Mouse (Mus musculus) CH12.LX (cell line): ENCODE measurements at regions not wholly inside any gene's neighbourhood (a gene's known extent, or its start where the extent isn't known, plus 50 kb on each side); places are given as distances from the start of the nearest gene placed in this dataset.

Experiments used
- CTCF ChIP-seq, 2 experiments: IDR thresholded peaks in 1 of 2; conservative IDR thresholded peaks in 1 of 2; 2 replicates each; pipeline ENCODE4 v1.5.1; 2011 to 2012; ENCODE audit warnings: low read depth in 2 of 2, low read length in 2 of 2, improper control_type of control experiment in 1 of 2, inconsistent platforms in 1 of 2, mild to moderate bottlenecking in 1 of 2, moderate library complexity in 1 of 2
- ELF1 ChIP-seq: IDR thresholded peaks from 2 replicates; pipeline ENCODE4 v1.6.1; 2014; ENCODE audit warnings: low read depth, mild to moderate bottlenecking, inconsistent platforms, low read length, improper control_type of control experiment
- EP300 ChIP-seq: IDR thresholded peaks from 2 replicates; pipeline ENCODE4 v1.6.1; 2011; ENCODE audit warnings: low read length, improper control_type of control experiment
- GABPA ChIP-seq: IDR thresholded peaks from 2 replicates; pipeline ENCODE4 v1.6.1; 2012; ENCODE audit warnings: low read depth, low read length, improper control_type of control experiment, inconsistent platforms; ENCODE audit not compliant: insufficient replicate concordance
- HCFC1 ChIP-seq: IDR thresholded peaks from 2 replicates; pipeline ENCODE4 v1.6.1; 2012; ENCODE audit warnings: low read depth, mild to moderate bottlenecking, inconsistent platforms, low read length, improper control_type of control experiment
- KAT2A ChIP-seq: IDR thresholded peaks from 2 replicates; pipeline ENCODE4 v1.6.1; 2012; ENCODE audit warnings: low read length, improper control_type of control experiment, inconsistent platforms; ENCODE audit not compliant: insufficient replicate concordance
- POLR2A ChIP-seq: IDR thresholded peaks from 2 replicates; pipeline ENCODE4 v1.6.1; 2011; ENCODE audit warnings: low read depth, mild to moderate bottlenecking, improper control_type of control experiment, low read length
- RAD21 ChIP-seq: IDR thresholded peaks from 2 replicates; pipeline ENCODE4 v1.6.1; 2011; ENCODE audit warnings: low read depth, mild to moderate bottlenecking, low read length, improper control_type of control experiment, moderate library complexity
- RCOR1 ChIP-seq: conservative IDR thresholded peaks from 2 replicates; pipeline ENCODE4 v1.6.1; 2012; ENCODE audit warnings: low read depth, mild to moderate bottlenecking, inconsistent platforms, low read length, improper control_type of control experiment
- SMC3 ChIP-seq: IDR thresholded peaks from 2 replicates; pipeline ENCODE4 v1.6.1; 2011; ENCODE audit warnings: low read depth, low read length, improper control_type of control experiment
- ZMIZ1 ChIP-seq: IDR thresholded peaks from 2 replicates; pipeline ENCODE4 v1.6.1; 2012; ENCODE audit warnings: low read depth, mild to moderate bottlenecking, inconsistent platforms, low read length, improper control_type of control experiment
- ZNF384 ChIP-seq: IDR thresholded peaks from 2 replicates; pipeline ENCODE4 v1.6.1; 2012; ENCODE audit warnings: low read depth, low read length, improper control_type of control experiment, inconsistent platforms

- no peak for TF ChIP-seq CTCF (conservative IDR thresholded peaks at IDR 0.05 in 1 of 2, IDR thresholded peaks at IDR 0.05 in 1 of 2; ENCODE audit: low read depth in 2 of 2, low read length in 2 of 2)
- no peak for TF ChIP-seq EP300
- TF ChIP-seq RCOR1, result no peak
- TF ChIP-seq ELF1, result no peak
- no peak for TF ChIP-seq SMC3
- TF ChIP-seq ZMIZ1, result no peak
- no peak for TF ChIP-seq HCFC1
- no peak for TF ChIP-seq ZNF384
- no peak for TF ChIP-seq POLR2A
- TF ChIP-seq RAD21, result no peak
- TF ChIP-seq GABPA, result no peak
- no peak for TF ChIP-seq KAT2A
These were observed 171.2 kb upstream of the Klf6 start for GRCm38 (mm10) chr13:5690124-5690523.
